Mouse (Mus musculus): ENCODE measurements around the gene Gm867. TPM values are rescaled to one million over a fixed set of nuclear protein-coding genes. Genes with fewer than 3 reads are reported as not detected.

Gene Gm867
- total and polyA plus RNA-seq, 3 experiments, result 0.08 to 1.6 TPM; not detected in 1

- Histone ChIP-seq H3K4me3 (ENCODE audit: control insufficient read depth in 1 of 2, insufficient read depth in 1 of 2, low read depth in 2 of 2, low read length in 2 of 2) (no peak overlapping the region), H3K27me3 (ENCODE audit: control insufficient read depth in 1 of 2, insufficient read depth in 2 of 2, low read length in 2 of 2) (no peaks in the 10 kb centered on the region), H3K9ac (ENCODE audit: control insufficient read depth, low read depth, low read length, poor library complexity, severe bottlenecking) (no peak overlapping the region), H3K79me2 (ENCODE audit: control insufficient read depth, insufficient read depth, low read length, poor library complexity) (peaks cover 4% of the 10 kb centered on the region), H3K9me3 (replicated peaks; ENCODE audit: insufficient read depth, low read length) (no peaks in the 10 kb centered on the region), H3K4me1 (ENCODE audit: control insufficient read depth in 1 of 2, insufficient read depth in 2 of 2, low read length in 2 of 2) (peaks cover 14 to 51% of the 10 kb centered on the region in 2 experiments), H3K36me3 (ENCODE audit: control insufficient read depth in 1 of 2, insufficient read depth in 2 of 2, low read length in 2 of 2) (peaks cover 0 to 40% of the 10 kb centered on the region in 2 experiments; a peak in 2 of 4 replicates), H3K27ac (ENCODE audit: control insufficient read depth, low read depth, low read length) (no peak overlapping the region)
- no peak for DNase-seq (ENCODE audit: low read depth, low spot score)
- TF ChIP-seq USF2 (IDR thresholded peaks at IDR 0.05; ENCODE audit: borderline replicate concordance in 1 of 2, insufficient read depth in 1 of 2, low read depth in 1 of 2, low read length in 2 of 2), result no peak
- no peak for TF ChIP-seq POLR2AphosphoS2 (IDR thresholded peaks at IDR 0.05; ENCODE audit: low read length)
- TF ChIP-seq MYB (IDR thresholded peaks at IDR 0.05; ENCODE audit: low read depth, low read length), result no peak
- no peak for TF ChIP-seq MXI1 (IDR thresholded peaks at IDR 0.05; ENCODE audit: low read depth, low read length)
- no peak for TF ChIP-seq ELF1 (IDR thresholded peaks at IDR 0.05; ENCODE audit: low read depth, low read length)
- TF ChIP-seq GATA1 (IDR thresholded peaks at IDR 0.05; ENCODE audit: low read depth, low read length), result no peak
- no peak for TF ChIP-seq MAFK (IDR thresholded peaks at IDR 0.05; ENCODE audit: borderline replicate concordance, low read depth, low read length)
- TF ChIP-seq TAL1 (IDR thresholded peaks at IDR 0.05; ENCODE audit: low read length), result no peak
- no peak for TF ChIP-seq CHD1 (IDR thresholded peaks at IDR 0.05; ENCODE audit: low read depth, low read length)
- TF ChIP-seq EP300 (IDR thresholded peaks at IDR 0.05; ENCODE audit: low read depth in 1 of 2, low read length in 2 of 2), result no peak
- no peak for TF ChIP-seq HCFC1 (IDR thresholded peaks at IDR 0.05; ENCODE audit: low read depth, low read length)
- no peak for TF ChIP-seq POLR2A (IDR thresholded peaks at IDR 0.05; ENCODE audit: control insufficient read depth in 1 of 2, insufficient read depth in 1 of 2, low read depth in 1 of 2, low read length in 2 of 2, poor library complexity in 1 of 2)
- no peak for TF ChIP-seq TCF12 (IDR thresholded peaks at IDR 0.05; ENCODE audit: low read depth, low read length)
- no peak for TF ChIP-seq MAX (IDR thresholded peaks at IDR 0.05; ENCODE audit: low read length)
- TF ChIP-seq SMC3 (IDR thresholded peaks at IDR 0.05; ENCODE audit: low read depth, low read length), result no peak
- TF ChIP-seq SIN3A (IDR thresholded peaks at IDR 0.05; ENCODE audit: low read length), result no peak
- TF ChIP-seq RAD21 (IDR thresholded peaks at IDR 0.05; ENCODE audit: low read depth, low read length), result no peak
- no peak for TF ChIP-seq UBTF (IDR thresholded peaks at IDR 0.05; ENCODE audit: borderline replicate concordance, insufficient read depth, low read depth, low read length)
Observed at GRCm38 (mm10) chr10:75941042-75941824, 761 bp upstream of the Gm867 start.

- no peaks in the 10 kb centered on the region for H3K9me3 ChIP-seq (replicated peaks; ENCODE audit: insufficient read depth, low read length)
- H3K79me2 ChIP-seq (ENCODE audit: control insufficient read depth, insufficient read depth, low read length, poor library complexity), result peaks cover 9% of the 10 kb centered on the region
- peak overlapping the region; percentile 45 for H3K9ac ChIP-seq (ENCODE audit: control insufficient read depth, low read depth, low read length, poor library complexity, severe bottlenecking)
- TF ChIP-seq MYB (IDR thresholded peaks at IDR 0.05; ENCODE audit: low read depth, low read length) (no peak), RAD21 (IDR thresholded peaks at IDR 0.05; ENCODE audit: low read depth, low read length) (no peak), TBP (IDR thresholded peaks at IDR 0.05; ENCODE audit: low read depth, low read length) (no peak), MAX (IDR thresholded peaks at IDR 0.05; ENCODE audit: low read length) (no peak), MAZ (IDR thresholded peaks at IDR 0.05; ENCODE audit: low read depth, low read length) (no peak), GABPA (IDR thresholded peaks at IDR 0.05; ENCODE audit: low read depth, low read length) (0 out of 2 replicates have a peak, but pooled peaks have one; percentile 18), ZMIZ1 (IDR thresholded peaks at IDR 0.05; ENCODE audit: low read depth, low read length) (no peak), EP300 (IDR thresholded peaks at IDR 0.05; ENCODE audit: low read depth in 1 of 2, low read length in 2 of 2) (0 out of 4 replicates have a peak, but pooled peaks of 1 of the 2 experiments have one; percentile 9), SMC3 (IDR thresholded peaks at IDR 0.05; ENCODE audit: low read depth, low read length) (no peak), E2F4 (IDR thresholded peaks at IDR 0.05; ENCODE audit: borderline replicate concordance, low read depth, low read length) (no peak), ELF1 (IDR thresholded peaks at IDR 0.05; ENCODE audit: low read depth, low read length) (no peak), MXI1 (IDR thresholded peaks at IDR 0.05; ENCODE audit: low read depth, low read length) (no peak), TAL1 (IDR thresholded peaks at IDR 0.05; ENCODE audit: low read length) (no peak), POLR2AphosphoS2 (IDR thresholded peaks at IDR 0.05; ENCODE audit: low read length) (no peak), ZC3H11A (IDR thresholded peaks at IDR 0.05; ENCODE audit: low read depth, low read length) (no peak), NRF1 (IDR thresholded peaks at IDR 0.05; ENCODE audit: insufficient read depth, low read depth, low read length, poor library complexity, severe bottlenecking) (no peak), USF1 (IDR thresholded peaks at IDR 0.05; ENCODE audit: low read depth, low read length) (no peak)
- peaks cover 14 to 51% of the 10 kb centered on the region in 2 experiments for H3K4me1 ChIP-seq (ENCODE audit: control insufficient read depth in 1 of 2, insufficient read depth in 2 of 2, low read length in 2 of 2)
- DNase-seq (ENCODE audit: low read depth, low spot score), result peak; percentile 73
- no peaks in the 10 kb centered on the region for H3K27me3 ChIP-seq (ENCODE audit: control insufficient read depth in 1 of 2, insufficient read depth in 2 of 2, low read length in 2 of 2)
- peak overlapping the region in 1 of 2 experiments; percentile 36; a peak in 1 of 4 replicates for H3K4me3 ChIP-seq (ENCODE audit: control insufficient read depth in 1 of 2, insufficient read depth in 1 of 2, low read depth in 2 of 2, low read length in 2 of 2)
- H3K27ac ChIP-seq (ENCODE audit: control insufficient read depth, low read depth, low read length), result peak overlapping the region; percentile 45
- peaks cover 0 to 42% of the 10 kb centered on the region in 2 experiments; a peak in 2 of 4 replicates for H3K36me3 ChIP-seq (ENCODE audit: control insufficient read depth in 1 of 2, insufficient read depth in 2 of 2, low read length in 2 of 2)
Observed at GRCm38 (mm10) chr10:75939481-75940234, 814 bp downstream of the Gm867 start.

Measured in MEL (cell line).